Mouse (Mus musculus) midbrain, embryonic 16.5 days (tissue): ENCODE results near the gene Qrfpr. TPM values are rescaled to one million over a fixed set of nuclear protein-coding genes. Genes with fewer than 3 reads are reported as not detected.

Source experiments
- polyA plus RNA-seq: library from polyadenylated mRNA; unstranded; fragments of >200 nt; fragmentation: Nextera tagmentation; extraction: Ambion mirVana; gene quantifications from 2 replicates; pipeline ENCODE4 v1.2.1, GENCODE M21; 2015

Qrfpr gene
- polyA plus RNA-seq, 1 experiment from 2014 or later, result 2.3 TPM

Other genes starting within 250 kb of the Qrfpr start
- gene Mccc1, start 221.6 kb downstream of the Qrfpr start, polyA plus RNA-seq, result 27.4 and 28.1 TPM in 2 replicates
- not detected in 2 replicates for gene Ccdc144b, start 168.8 kb downstream of the Qrfpr start, polyA plus RNA-seq
- gene Acad9, start 156.3 kb downstream of the Qrfpr start, polyA plus RNA-seq, result 89.5 and 102 TPM in 2 replicates
- gene D3Ertd254e, start 71.3 kb downstream of the Qrfpr start, polyA plus RNA-seq, result 15.0 and 16.7 TPM in 2 replicates